Mouse (Mus musculus): ENCODE results near the gene Crocc2.

Crocc2 gene

DNA sequence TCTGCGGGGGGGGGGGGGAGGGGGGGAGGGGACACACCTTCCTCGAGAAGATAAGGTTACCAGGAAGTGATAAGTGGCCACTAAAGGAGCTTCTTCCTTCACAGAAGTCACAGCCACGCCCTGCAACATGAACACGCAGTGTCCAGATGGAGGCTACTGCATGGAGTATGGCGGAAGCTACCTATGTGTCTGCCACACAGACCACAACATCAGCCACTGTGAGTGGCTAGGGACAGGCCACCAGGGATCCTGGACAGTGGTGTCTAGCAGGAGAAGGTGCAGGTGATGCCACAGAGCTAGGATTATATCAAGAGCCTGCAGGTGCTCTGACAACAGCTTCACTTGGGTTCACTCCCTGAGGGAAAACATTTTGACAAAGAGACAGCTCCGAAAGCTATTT is 103.2 kb downstream of the Crocc2 start:
- in situ Hi-C loops (cut with MseI, MboI) = no loop called here

DNA sequence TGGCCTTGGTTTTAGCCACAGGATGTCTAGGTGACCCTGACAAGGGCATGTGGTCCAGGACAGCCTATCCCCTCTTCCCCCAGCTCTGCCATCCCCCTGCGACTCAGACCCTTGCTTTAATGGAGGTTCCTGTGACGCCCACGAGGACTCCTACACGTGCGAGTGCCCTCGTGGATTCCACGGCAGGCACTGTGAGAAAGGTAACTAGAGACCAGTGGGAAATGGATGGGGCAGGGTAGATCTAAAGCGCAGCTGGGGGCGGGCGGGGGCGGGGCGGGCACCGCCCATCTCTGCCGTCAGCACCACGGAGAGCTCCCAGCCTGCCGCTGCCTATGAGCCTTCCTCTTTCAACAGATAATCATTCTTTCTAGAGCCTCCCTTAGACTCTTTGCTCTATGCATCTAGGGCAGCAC is 103.9 kb downstream of the Crocc2 start:
- in situ Hi-C loops (cut with MseI, MboI) = no loop called here

DNA sequence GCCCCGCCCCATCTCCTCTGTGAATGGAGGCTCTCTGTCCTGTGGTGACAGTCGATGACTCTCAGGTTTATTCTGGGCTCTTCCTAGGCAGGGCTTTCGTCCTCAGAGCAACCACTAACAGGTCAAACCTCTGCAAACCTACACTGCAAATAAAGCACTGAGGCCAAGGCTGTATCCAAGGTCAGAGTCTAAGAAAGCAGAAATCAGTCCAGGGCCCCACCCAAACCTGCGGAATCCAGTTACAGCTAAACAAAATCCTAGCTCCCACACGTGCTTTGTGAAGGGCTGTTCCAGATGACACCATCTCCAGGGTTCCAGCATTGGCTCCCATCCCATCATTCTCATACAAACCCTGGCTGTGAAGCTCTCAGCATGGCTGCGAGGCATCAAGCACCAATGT is 107.0 kb downstream of the Crocc2 start:
- in situ Hi-C loops (cut with MseI, MboI) = no loop called here

DNA sequence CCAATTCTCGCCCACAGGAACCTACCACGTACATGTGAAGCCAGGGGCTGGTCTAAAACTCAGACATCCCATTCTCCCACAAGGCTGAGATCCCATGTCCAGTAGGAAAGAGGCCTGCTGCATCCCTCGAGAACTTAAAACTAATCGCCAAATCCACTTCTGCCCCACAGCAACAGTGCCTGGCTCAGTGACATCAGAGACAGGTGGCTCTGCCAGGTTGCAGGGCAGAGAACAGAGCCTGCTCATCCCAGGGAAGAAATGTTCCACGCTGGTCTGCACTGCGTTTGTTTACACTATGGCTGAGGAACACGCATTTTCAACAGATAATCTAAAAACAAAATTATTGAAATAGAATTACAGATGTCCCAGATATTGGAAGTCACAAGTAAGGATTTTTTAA is 108.5 kb downstream of the Crocc2 start:
- in situ Hi-C loops (cut with MseI, MboI) = no loop called here
